Mouse (Mus musculus) CH12F3 (cell line): ENCODE measurements around the gene Agk.

Experiments used
- in situ Hi-C: fragments of 300-500 bp; cut with MboI; formaldehyde crosslinking; loops from 2 replicates; pipeline ENCODE4 v1.14.3; 2020; ENCODE audit warnings: low sequenced_read_pairs

The Agk gene

GRCm38 (mm10) chr6:40411085-40411484 lies 86.1 kb downstream of the Agk start:
- in situ Hi-C loops: no loop called here

DNA sequence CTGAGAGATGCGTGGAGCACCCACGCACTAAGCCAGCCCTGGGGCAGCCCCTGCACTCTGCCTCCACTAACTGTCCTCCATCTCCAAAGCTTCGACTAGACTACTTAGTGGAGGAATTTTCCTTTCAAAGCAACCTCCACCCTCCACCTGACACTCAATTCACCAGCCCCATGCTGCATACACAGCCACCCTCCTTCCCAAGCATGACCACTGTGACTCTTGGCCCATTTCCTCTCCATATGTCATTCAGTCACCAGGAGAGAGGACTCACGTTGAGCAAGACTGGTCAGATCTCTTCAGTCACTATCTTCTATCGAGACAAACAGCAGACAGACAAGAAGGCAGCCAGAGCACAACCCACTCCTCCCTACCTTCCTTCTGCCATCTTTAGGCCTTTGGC lies 88.1 kb downstream of the Agk start:
- in situ Hi-C loops: no loop called here

- in situ Hi-C loops: no loop called here
Measured at GRCm38 (mm10) chr6:40413565-40413964, 88.6 kb downstream of the Agk start.

DNA sequence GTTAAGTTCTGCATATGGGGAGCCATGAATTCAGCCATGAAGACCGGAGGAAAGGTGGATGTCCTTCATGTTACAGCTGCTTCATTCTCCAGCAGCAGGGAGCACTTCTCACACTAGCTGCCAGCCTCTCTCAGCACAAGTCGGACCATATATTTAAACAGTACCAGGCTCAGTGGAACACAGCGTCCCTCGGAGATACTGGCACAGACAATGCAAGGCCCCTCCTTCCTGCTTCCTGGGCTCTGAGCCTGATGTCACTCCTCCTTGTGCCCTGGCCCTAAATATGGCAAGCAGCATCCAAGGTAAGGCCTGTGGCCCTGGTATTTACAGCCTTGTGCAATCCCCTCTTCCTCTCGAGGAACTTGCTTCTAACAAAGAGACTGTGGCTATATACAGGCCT lies 90.8 kb downstream of the Agk start:
- in situ Hi-C loops: no loop called here

DNA sequence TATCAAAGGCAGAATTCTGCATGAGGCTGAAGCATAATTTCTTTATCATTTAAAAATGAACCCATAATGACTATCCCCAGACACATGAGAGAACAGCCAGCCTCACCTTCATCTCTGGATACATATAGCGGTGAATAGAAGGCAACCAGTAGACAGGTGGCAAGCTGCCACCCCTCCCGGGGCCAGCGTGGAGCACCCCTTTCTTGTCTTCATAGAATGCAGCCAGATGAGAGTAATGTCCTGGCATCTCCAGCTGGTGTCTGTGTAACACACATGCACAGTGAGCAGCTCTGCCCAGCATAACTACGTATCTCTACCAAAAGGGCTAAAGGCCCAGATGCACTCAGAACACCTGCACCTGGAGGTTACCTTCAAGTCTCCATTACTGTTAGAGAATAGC lies 93.4 kb downstream of the Agk start:
- in situ Hi-C loops: no loop called here

DNA sequence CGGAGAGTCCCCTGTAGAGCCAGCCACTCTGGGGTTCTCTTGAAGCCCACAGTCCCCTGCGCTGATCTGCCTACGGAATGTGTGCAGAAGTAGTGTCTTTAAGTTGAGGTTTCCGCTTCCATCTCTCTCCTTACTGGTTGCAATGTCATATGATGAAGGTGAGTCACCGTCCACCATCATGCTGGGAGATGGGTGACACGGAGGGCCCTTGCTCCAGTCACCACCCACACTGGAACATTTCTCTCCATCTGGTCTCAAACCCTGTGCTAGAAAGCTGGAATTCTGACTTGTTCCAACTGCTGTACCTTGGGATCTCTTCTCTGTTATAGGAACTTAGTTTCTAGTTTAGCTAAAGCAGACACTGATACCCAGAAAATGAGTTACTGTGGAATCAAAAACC lies 96.1 kb downstream of the Agk start:
- in situ Hi-C loops: no loop called here

GRCm38 (mm10) chr6:40423013-40423412 lies 98.0 kb downstream of the Agk start:
- in situ Hi-C loops: no loop called here

DNA sequence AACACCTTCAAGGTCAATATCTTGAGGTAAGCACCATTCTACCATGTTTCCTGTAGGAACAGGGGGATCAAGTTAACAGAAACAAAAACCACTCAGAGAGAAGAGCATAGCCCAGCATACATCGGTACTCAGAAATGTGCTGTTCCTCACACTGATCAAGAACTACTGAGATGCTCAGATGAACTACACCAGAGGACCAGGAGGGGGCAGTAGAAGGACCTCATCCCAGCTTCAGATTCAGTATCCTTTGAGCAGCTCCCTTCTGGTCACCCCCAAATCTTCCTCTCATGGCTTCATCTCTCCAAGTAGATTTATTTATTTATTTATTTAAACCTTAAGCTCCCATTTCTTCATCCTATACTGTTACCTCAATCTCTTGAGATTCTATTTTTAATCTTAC lies 98.8 kb downstream of the Agk start:
- in situ Hi-C loops: no loop called here

DNA sequence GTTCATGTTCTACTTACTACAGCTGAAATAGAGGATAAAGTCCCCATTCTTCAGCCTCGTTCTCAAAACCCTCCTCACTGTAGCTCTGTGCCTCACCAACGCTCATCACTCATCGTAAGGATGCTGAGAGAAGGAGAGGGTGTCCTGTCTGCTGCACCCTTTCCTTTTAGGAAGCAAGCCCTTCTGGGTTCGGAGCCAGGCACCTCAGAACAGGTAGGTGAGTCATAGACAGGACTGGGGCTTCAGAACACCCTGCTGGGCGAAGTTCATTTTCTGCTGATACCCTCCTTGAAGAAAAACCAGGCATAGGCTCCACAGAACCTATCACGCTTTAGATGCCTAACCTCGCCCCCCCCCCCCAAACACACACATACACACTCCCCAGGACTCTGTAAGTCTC lies 102.5 kb downstream of the Agk start:
- in situ Hi-C loops: no loop called here

DNA sequence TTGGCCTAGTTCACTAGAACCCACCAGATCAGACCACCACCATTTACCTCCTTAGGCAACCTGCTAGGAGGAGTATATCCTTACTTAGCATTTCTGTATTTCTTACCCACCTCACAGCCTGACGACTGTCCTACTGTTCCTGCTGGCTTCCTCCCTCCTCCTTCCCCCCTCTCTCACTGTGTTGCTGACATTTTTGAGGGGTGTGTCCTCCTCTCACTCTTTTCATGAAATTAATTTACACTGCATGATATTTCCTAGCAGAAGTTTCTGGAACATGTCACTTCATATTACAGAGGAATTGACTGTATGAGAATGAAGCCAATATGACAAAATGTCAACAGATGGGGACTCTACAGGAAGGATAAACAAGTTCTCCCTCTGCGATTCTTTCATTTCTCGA lies 103.7 kb downstream of the Agk start:
- in situ Hi-C loops: no loop called here

DNA sequence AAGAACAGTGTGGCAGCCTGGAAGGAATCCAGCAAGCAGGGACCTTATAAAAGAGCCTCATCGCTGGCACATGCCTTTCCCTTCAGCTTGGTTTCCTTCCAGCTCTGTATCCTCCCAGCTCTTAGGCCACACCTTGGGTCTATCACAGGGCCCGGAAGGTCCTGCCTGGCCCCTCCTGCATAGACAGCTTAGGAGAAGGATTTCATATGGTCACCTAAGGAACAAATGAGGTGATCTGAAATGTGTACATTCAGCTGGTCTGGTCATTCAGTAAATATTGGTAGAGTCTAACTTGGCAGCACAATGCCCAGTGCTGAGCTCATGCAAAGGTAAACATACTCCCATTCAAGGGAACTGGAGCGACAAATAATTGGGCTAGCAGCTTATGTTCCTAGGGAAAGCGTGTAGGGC lies 104.6 kb downstream of the Agk start:
- in situ Hi-C loops: no loop called here

GRCm38 (mm10) chr6:40430251-40430650 lies 105.3 kb downstream of the Agk start:
- in situ Hi-C loops: no loop called here

GRCm38 (mm10) chr6:40430878-40431277 lies 105.9 kb downstream of the Agk start:
- in situ Hi-C loops: no loop called here

DNA sequence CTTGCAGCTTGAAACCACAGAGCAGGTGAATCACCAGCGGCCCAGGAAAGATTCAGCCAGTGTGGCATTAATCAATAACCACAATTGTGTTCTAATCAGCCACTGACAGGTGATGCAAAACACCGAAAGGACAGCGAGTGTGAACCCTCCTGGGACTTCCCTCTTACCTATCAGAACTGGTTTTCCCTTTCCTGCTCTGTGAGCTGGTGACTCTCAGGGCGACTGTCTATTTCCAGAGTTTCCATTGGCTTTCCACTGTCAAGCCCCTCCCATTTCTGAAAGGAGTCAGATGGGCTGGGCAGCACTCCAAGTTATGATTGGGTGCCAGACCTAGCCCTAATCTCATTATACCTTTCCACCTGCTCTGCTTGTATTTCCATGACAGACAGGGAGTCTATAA lies 106.4 kb downstream of the Agk start:
- in situ Hi-C loops: no loop called here

- in situ Hi-C loops: no loop called here
Measured at GRCm38 (mm10) chr6:40431812-40432211, 106.8 kb downstream of the Agk start.

DNA sequence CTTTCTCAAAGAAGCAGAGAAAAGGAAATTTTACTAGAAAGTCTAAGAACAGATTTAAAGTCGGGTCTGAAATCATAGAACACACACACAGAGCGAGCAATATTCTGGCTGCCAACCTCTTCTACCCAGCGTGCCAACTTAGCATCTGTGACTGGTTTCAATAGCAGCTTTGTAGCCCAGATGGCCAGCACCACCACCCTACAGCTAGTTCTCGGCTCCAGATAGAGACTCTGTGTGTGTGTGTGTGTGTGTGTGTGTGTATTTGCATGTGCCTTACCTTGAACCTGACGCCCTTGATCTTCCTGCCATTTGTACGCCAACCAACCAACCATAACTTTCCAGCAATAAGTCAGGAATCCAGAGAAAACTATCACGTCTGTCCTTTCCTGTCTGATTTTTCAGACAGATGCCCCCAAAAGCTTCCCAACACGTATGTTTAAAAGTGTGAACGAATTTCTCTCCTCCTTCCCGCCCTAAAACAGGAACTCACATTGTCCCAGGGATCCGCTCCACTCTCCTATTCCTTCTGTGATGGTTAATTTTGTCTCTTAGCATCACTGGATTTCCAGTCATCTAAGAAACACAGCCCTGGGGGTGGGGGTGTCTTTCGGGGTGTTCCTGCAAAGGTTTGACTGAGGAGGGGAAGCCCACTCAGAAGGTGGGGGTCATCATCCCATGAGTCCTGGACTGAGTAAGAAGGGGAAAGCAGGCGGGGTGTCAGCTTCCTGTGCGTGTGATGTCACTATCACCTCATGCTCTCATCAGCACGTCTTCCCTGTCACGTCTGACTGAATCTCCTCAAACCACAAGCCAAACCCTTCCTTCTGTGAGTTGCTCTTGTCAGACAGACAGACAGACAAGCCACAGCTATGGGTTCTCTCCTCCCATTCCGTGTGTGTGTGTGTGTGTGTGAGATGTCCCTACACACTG lies 107.6 kb downstream of the Agk start:
- in situ Hi-C loops: no loop called here

DNA sequence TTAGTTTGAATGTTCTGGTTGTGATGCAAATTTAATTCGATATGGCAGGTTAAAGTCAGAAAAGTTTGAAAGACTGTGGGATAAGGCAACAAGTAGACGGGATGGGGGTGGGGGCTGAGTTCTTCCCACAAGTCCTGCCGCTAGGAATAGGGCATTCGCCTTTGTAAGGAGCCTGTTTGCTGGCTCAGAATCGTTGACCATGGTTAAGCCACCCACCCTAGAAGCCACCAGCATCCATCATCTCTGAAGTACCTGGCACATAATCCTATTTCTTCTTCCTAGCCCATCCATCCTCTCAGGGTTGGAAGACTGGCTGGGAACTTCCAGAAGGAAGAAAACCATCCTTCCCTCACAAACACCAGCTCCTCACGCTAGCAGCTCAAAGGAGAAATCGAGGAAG lies 109.7 kb downstream of the Agk start:
- in situ Hi-C loops: no loop called here

DNA sequence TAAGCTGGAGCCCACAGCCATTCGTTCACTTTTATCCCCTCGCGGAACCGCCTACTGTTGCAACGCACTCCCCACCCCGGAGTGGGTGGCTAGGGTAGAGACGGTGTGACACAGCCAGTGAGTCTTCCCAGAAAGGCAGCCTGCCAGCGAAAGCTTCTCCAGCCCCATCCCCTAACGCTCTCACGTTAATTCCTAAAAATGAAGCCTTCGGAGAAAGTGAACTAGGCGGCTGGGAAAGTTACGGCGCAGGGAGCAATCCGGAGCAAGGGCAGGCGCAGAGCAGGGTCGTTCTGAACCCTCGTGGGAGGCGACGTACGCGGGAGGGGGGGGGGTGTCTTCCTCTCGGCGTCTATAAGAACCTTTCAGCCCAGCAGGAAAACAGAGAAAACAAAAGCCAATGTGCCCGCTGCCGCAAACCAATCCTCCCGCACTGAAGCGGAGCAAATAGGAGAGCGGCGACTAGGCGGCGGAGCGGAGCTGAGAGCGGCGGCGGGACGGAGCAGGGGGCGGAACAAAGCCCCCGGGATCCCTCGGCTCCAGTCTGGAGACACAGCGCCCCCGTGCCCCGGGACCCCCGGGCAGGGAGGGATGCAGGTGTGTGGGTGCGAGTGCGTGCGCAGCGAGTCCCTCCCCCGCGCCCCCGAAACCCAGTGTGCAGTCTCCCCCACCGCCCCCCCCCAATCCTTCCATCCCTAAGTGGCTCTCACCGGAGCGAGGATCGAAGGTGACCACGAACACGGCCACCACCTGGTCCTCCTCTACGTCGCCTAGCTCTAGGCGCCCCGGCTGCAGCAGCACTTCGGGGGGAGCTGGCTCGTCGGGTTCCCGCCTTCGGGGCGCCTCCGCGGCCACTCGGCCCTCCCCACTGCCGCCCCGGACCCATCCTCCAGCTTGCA lies 110.4 kb downstream of the Agk start:
- in situ Hi-C loops: no loop called here

- in situ Hi-C loops: no loop called here
Measured at GRCm38 (mm10) chr6:40436047-40436483, 111.1 kb downstream of the Agk start, which contains the start of gene E330009J07Rik. Gene E330009J07Rik, minus strand, starts transcription at chr6:40436135.

DNA sequence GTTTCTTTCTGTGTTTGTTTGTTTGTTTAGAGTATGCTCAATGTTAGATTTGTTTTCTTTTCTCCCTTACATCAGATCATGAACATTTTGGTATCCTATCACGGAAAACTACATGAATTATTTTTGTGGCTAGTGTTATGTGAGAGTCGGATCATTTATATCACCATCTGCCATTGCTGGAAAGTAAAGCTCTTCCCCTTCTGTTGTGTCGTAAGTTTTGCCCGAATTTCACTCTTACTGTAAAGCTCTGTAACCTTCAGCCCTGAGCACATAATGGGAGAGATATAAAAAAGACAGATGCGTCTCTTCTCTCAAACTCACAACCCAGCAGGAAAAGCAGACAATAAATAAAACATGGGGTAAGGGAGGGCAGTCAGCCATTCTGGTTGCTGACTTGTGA lies 114.0 kb downstream of the Agk start, which contains the start of gene Wee2:
Gene Wee2, plus strand, starts transcription at position 153 of the 400 bp plus-strand sequence.
- in situ Hi-C loops: no loop called here

GRCm38 (mm10) chr6:40439731-40440130 lies 114.8 kb downstream of the Agk start:
- in situ Hi-C loops: no loop called here

- in situ Hi-C loops: no loop called here
Measured at GRCm38 (mm10) chr6:40441276-40441675, 116.3 kb downstream of the Agk start.
